Mouse (Mus musculus): Measurements from ENCODE around the gene Ms4a13. TPM values are rescaled to one million over a fixed set of nuclear protein-coding genes. Genes with fewer than 3 reads are reported as not detected.

The Ms4a13 gene
- polyA plus RNA-seq, 1 experiment: not detected

Other genes with a start within 250 kb of the Ms4a13 start
- gene Ccdc86, start 247.5 kb downstream of the Ms4a13 start, polyA plus RNA-seq (2012; rRNA removed): 6.6 and 7.0 TPM in 2 replicates
- 67.1 and 273 TPM in 2 replicates for gene Ms4a10, start 222.1 kb downstream of the Ms4a13 start, polyA plus RNA-seq (2012; rRNA removed)
- 0.73 and 2.2 TPM in 2 replicates for gene Ms4a15, start 203.5 kb downstream of the Ms4a13 start, polyA plus RNA-seq (2012; rRNA removed)
- 103 and 159 TPM in 2 replicates for gene Ms4a18, start 178.7 kb downstream of the Ms4a13 start, polyA plus RNA-seq (2012; rRNA removed)
- 542 and 606 TPM in 2 replicates for gene Ms4a8a, start 115.6 kb downstream of the Ms4a13 start, polyA plus RNA-seq (2012; rRNA removed)
- not detected in 2 replicates for gene 1700017D01Rik, start 65.9 kb downstream of the Ms4a13 start, polyA plus RNA-seq (2012; rRNA removed)
- gene 1700025F22Rik, start 31.4 kb downstream of the Ms4a13 start, polyA plus RNA-seq (2012; rRNA removed): not detected in 2 replicates
- 21.1 and 22.5 TPM in 2 replicates for gene Ms4a12, start 35.7 kb upstream of the Ms4a13 start, polyA plus RNA-seq (2012; rRNA removed)
- gene Ms4a1, start 69.5 kb upstream of the Ms4a13 start, polyA plus RNA-seq (2012; rRNA removed): 2.6 and 2.8 TPM in 2 replicates
- not detected in 2 replicates for gene Ms4a5, start 87.1 kb upstream of the Ms4a13 start, polyA plus RNA-seq (2012; rRNA removed)
- gene Ms4a14, start 117.7 kb upstream of the Ms4a13 start, polyA plus RNA-seq (2012; rRNA removed): 0.09 and 0.27 TPM in 2 replicates
- 5.4 and 6.5 TPM in 2 replicates for gene Ms4a7, start 139.4 kb upstream of the Ms4a13 start, polyA plus RNA-seq (2012; rRNA removed)
- 1.6 and 4.4 TPM in 2 replicates for gene Ms4a4a, start 178.8 kb upstream of the Ms4a13 start, polyA plus RNA-seq (2012; rRNA removed)
- gene Ms4a4c, start 208.0 kb upstream of the Ms4a13 start, polyA plus RNA-seq (2012; rRNA removed): 0.58 and 0.97 TPM in 2 replicates
- gene Ms4a4b, start 246.8 kb upstream of the Ms4a13 start, polyA plus RNA-seq (2012; rRNA removed): 4.2 and 5.4 TPM in 2 replicates